Mouse (Mus musculus): ENCODE data around the gene Vta1. TPM values are rescaled to one million over a fixed set of nuclear protein-coding genes. Genes with fewer than 3 reads are reported as not detected.

The Vta1 gene
- polyA plus RNA-seq, 1 experiment from 2014 or later = 236 TPM

DNA sequence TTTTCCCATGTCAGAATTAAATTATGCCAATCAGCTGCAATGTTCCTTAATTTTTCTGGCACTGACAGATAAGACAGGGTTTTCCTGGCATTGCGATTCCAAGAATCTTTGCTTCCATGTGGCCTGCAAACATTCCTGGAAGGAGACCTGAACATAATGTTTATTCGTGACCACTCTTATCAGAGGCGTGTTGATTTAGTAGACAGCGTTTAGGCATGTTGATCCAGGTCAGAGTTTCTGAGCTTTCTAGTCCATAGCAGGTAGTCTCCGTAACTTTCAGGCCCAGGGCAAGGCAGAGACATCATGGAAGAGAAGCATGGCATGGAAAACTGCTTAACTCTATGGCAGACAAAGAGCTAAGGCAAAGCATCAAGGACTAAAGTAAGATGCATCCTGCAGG, 97.8 kb downstream of the Vta1 start:
- H3K4me1 ChIP-seq (replicated peaks; ENCODE audit: control insufficient read depth, insufficient read depth, low read length) = no peaks in the 10 kb centered on the region
- no peak overlapping the region for H3K4me3 ChIP-seq (ENCODE audit: low read depth, low read length)
- H3K9me3 ChIP-seq (ENCODE audit: control insufficient read depth, low read length) = no peaks in the 10 kb centered on the region
- DNase-seq (ENCODE audit: low spot score) = no peak
- no peak overlapping the region for H3K9ac ChIP-seq (ENCODE audit: low read depth, low read length)
- no peak overlapping the region for H3K27ac ChIP-seq (ENCODE audit: low read depth, low read length)
- ATAC-seq (ENCODE audit: low FRiP score) = no peak
- H3K27me3 ChIP-seq (ENCODE audit: control insufficient read depth, insufficient read depth, low read length) = no peaks in the 10 kb centered on the region
- no peaks in the 10 kb centered on the region for H3K36me3 ChIP-seq (ENCODE audit: control insufficient read depth, insufficient read depth, low read length)
- no peak overlapping the region for H3K4me2 ChIP-seq (replicated peaks; ENCODE audit: low read depth, low read length)
- 89% methylated on average over 5 of the region's 5 CpGs for WGBS

Other genes with a start within 250 kb of the Vta1 start
- gene Adgrg6, start 159.9 kb downstream of the Vta1 start, polyA plus RNA-seq (2014; fragmentation: Nextera tagmentation; extraction: Ambion mirVana) = 2.2 and 3.0 TPM in 2 replicates
- gene Nmbr, start within 50 bp of the Vta1 start, polyA plus RNA-seq (2014; fragmentation: Nextera tagmentation; extraction: Ambion mirVana) = 0.56 and 0.77 TPM in 2 replicates
- not detected in 2 replicates for gene Gje1, start 12.7 kb upstream of the Vta1 start, polyA plus RNA-seq (2014; fragmentation: Nextera tagmentation; extraction: Ambion mirVana)

All from hindbrain, embryonic 11.5 days (tissue).